Mouse (Mus musculus): ENCODE data around the gene Cacna1a. TPM values are rescaled to one million over a fixed set of nuclear protein-coding genes. Genes with fewer than 3 reads are reported as not detected.

The Cacna1a gene
- total RNA-seq, 2 experiments from 2014 or later = not detected

DNA sequence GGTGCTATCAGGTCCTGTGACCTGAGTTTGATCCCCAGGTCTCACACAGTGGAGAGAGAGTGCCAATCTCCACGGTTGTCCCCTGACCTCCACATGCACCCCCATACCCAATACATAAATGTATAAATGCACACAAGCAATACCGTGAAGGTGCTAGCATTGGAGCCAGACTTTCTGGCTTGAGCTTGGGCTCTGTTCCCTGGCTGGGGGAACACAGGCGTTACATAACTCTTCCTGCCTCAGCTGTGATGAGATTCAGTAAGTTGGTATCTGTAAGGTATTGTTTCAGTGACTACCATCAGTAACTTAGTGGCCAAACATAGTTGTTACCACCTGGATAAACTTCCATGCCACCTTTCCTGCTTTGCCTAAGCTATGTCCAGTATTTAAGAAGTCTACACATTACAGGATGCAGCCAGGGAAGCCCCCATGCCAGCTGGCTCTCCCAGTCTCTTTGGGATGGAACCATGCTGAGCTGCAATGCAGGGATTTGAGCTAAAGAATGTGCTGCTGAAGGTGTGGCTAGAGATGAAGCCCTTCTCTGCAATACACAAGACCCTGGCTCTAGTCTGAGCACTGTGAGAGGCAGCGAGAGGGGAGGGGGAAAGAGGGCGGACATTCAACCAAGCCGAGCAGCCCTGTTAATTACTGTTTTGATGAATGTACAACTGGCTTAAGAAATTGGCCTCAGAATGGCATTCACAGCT is 7.7 kb downstream of the Cacna1a start:
- ATAC-seq (replicated peaks; ENCODE audit: low FRiP score, poor library complexity, severe bottlenecking) = no peak

DNA sequence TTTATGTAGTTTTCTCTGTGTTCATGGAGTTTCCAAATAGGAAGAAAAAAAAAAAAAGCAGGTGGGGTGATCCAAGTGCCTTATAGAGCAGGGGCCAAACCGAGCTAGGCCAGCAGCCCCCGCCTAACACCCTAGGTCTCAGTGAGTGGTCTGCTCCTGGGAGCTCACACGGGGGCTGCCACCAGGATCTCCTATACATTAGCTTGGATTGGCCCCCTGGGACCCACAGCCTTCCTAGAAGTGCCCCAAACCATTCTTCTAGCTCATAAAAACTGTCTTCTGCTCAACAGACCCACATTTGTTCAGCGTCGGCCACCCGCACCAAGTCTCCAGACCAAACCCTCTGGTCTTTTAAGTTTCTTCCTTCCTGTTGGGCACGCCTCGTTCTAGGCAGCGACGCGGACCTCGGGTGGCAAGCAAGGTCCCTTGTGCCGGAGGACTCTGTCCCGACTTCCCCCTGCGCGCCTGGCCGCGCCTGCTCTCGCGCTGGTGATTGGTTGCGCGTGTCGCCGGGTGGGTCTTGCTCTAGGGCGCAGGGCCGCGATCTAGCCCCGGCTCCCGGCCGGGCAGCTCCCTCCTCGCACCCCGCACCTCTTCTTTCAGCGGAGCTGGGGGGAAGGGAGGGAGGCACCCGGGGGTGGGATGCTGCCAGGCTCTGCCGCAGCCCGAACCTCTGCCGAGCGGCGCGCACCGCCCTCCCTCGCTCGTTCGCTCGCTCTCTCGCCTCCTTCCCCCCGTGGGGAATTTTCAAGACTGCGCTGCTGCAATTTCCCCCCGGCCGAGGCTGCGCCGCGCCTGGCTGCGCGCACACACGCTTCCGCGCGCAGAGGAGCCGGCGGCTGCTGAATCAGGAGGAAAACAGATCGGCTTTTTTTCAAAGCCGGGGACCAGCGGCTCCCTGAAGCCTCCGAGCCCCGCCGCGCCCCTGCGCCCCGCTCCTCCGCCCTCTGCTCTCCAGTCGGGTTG is 25.9 kb downstream of the Cacna1a start:
- ATAC-seq (replicated peaks; ENCODE audit: low FRiP score, poor library complexity, severe bottlenecking) = no peak

DNA sequence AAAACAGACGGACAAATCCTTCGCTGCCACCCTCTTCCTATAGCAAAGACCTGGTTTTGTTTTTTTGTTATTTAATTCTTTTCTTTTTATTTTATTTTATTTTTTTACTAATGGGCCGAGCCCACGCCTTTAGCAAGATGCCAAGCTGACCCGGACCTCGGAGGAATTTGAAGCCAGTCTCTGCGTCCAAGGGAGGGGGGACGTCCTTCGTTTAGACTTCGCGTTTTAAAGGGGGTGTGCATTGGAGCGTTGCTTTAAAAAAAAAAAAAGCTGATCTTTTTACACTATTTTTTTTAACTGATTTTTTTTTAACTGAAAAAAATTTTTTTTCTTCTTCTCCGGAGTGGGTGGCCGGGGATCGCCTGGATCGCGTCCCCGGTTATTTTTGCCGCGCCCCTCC is 26.7 kb downstream of the Cacna1a start:
- no peak for ATAC-seq (replicated peaks; ENCODE audit: low FRiP score, poor library complexity, severe bottlenecking)

DNA sequence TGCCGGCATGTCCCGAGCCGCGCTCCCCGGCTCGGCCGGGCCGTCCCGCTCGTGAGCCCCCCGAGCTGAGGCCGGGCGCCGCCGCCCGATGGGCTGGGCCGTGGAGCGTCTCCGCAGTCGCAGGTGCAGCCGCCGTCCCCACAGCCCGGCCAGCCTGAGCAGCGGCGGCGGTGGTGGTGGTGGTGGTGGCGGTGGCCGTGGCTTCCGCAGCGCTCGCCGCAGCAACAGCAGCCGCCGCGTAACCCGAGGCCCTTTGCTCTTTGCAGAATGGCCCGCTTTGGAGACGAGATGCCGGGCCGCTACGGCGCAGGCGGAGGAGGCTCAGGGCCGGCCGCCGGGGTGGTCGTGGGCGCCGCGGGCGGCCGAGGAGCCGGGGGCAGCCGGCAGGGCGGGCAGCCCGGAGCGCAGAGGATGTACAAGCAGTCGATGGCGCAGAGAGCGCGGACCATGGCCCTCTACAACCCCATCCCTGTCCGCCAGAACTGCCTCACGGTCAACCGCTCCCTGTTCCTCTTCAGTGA is 27.2 kb downstream of the Cacna1a start:
- ATAC-seq (replicated peaks; ENCODE audit: low FRiP score, poor library complexity, severe bottlenecking) = no peak

DNA sequence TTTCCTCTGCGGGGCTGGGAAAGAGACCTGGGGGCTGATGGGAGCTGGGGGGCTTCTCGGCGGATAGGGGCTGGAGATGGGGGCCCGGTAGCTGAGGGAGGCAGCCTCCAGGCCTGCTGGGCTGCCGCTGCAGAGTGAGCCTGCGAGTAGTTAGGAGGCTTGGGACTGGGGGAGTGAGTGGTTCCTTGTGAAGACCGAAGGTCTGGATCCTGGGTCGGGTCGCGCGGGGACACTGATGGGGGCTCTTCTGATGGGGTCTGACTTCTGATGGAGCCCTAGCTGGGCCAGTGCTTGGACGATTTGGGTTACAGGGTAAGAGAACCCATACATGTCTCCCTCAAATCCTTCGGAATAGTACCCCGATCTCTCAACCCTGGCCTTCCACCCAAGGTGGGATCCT is 27.8 kb downstream of the Cacna1a start:
- ATAC-seq (replicated peaks; ENCODE audit: low FRiP score, poor library complexity, severe bottlenecking) = no peak

DNA sequence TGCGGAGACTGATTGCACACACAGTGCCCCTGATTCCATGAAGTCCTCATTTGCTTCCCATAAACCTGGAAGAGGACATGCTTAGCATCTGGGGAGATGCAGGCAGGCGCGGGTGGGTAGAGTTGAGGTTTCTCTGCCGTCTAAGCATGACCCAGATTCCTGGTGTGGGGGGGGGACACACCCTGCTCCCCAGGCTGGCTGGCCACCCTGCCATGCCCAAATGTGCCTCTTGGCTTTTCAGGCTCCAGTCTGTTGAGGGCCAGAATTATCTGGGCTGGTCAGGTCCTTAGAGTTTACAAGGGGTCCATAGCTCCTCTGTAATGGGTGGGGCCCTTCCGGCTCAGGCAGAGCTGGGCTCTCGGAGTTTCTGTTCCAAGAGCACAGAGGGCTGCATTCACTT is 28.7 kb downstream of the Cacna1a start:
- ATAC-seq (replicated peaks; ENCODE audit: low FRiP score, poor library complexity, severe bottlenecking) = no peak

DNA sequence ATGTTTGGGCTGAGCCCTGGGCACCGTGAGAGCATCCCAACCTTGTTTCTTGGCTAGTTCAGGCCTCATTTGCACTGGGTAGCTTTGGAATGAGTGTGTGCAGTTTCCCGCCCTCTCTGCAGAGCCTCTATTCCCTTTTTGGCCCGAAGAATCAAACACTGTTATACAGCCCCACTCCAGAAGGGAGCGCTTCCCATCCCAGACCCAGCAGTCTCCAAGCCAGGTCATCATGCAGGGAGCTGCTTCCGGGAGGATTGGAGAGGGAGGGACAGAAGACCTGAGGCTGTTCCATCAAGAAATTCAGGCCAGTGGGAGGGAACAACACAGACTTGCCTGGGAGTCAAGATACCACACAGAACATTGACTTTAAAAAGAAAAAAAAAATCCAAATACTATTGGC is 29.6 kb downstream of the Cacna1a start:
- ATAC-seq (replicated peaks; ENCODE audit: low FRiP score, poor library complexity, severe bottlenecking) = no peak

DNA sequence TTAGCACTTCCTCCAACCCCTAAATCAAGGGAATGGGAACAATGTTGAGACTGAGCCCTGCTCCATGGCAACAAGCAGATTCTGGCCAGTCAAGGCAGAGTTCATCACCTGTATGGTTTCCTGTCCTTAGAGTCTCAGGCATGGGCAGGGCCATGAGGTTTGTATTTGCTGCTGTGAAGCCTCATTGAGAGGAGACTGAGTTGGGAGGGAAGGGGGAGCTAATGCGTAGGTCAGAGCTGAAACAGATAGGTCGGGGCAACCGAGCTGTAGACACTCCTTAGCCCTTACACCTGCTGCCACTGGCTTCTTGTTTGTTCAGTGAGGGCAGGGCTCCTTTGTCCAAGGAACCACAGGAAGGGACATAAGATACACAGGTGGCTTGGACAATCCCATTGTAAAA is 36.2 kb downstream of the Cacna1a start:
- no peak for ATAC-seq (replicated peaks; ENCODE audit: low FRiP score, poor library complexity, severe bottlenecking)

DNA sequence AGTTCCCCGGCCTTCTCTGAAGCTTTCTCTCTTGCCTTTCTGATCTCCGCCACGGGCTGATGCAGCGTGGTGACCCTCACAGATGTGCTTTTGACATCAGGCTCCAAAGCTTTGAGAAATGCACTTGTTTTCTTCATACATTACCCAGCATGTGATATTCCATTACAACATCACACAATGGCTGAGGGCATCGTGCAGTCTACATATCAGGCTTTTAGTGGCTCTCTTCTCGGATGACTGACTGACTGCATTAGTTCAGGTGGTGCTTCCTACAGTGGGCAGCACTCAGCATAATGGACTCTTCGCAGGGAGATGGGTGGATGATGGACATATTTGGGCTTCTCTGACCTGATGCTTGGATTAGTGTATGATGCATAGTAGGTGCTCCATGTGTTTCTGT is 37.8 kb downstream of the Cacna1a start:
- ATAC-seq (replicated peaks; ENCODE audit: low FRiP score, poor library complexity, severe bottlenecking) = no peak

DNA sequence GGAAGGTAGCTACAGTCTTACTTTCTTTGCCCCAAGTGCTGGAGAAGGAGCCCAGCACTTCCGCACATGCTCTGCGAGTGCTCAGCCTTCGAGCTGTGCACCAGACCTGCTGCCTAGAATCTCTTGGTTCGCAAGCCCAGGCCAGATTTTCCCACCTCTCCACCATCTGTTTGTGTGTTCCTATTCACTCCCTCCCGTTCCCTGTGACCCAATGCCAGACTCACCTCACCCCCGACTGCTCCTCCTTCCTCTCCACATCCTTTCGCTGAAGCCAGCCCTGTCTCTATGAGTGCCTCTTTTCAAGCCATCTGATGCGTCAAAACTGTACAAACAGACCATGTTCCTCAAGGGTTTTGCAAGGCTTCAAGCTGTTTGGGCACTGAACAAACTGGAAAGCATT is 38.3 kb downstream of the Cacna1a start:
- ATAC-seq (replicated peaks; ENCODE audit: low FRiP score, poor library complexity, severe bottlenecking) = no peak

DNA sequence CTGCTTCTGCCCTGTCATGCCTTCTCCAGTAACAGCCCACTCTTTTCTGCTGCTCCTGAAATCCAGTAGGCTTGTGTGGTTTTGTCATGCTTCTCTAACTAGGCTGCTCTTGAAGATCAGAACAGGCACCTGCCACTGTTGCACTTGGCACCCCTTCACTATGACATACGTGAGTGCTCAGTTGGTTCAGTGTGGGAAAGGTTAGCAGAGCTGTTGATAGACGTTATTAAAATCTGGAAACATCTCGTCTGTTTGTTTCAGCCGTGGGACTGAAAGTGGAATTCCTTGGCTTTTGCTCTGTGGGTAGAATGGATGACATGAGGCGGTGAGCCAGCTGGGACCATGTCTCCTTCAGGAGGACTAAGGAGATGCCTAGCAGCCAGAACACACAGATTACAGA is 39.8 kb downstream of the Cacna1a start:
- ATAC-seq (replicated peaks; ENCODE audit: low FRiP score, poor library complexity, severe bottlenecking) = no peak

DNA sequence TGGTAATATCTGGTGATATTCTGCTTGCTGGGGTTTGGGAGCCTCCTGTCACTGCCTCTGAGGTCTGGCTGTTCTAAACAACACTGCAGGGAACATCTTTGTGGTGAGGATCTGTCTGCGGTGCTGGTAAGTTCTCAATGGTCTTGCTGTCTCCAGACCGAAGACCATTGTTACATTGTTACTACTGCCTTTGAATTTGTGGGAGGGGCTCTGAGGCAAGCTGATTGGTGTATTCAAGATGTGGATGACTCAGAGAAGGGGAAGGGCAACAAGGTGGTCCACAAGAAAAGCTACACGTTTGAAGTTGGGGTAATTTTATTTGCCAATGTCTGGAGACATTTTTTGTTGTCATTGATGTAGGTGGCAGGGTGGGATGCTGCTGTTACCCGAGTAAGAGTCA is 40.8 kb downstream of the Cacna1a start:
- no peak for ATAC-seq (replicated peaks; ENCODE audit: low FRiP score, poor library complexity, severe bottlenecking)

DNA sequence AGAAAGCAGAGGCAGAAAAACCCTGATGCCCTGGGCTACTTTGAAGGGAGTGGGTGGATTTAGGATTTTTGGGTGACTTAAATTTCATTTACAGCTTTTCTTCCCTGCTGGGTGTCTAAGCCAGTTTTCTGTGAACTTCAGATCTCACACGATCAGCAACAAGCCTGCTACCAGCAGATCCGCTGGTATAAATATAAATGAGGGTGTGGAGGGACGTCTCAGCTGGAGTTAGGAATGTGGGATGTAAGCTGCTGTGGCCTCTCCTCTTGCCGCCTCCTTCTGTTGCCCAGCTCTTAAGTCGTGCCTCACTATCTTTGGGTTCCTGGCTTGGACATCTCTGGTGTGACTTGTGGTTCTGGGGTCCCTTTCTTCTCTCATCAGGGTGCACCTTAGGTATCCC is 41.3 kb downstream of the Cacna1a start:
- no peak for ATAC-seq (replicated peaks; ENCODE audit: low FRiP score, poor library complexity, severe bottlenecking)

DNA sequence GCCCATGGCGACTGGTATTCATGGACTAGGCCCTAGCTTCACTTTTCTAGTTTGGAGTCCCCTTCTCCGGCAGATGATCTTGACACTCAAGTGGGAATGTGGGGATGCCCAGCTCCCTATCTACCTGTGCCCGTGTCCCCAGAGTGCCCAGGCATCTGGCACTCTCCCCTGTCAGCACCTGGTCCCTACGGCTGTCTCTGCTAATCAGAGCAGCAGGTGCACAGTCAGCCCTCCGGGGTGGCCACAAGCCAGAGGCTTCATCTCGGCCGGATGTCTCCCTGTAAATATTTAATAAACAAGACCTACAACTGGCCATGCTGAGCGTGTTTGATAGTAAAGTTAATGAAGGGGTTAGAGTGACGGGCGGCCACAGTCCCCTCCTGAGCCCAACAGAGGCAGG is 47.1 kb downstream of the Cacna1a start:
- ATAC-seq (replicated peaks; ENCODE audit: low FRiP score, poor library complexity, severe bottlenecking) = no peak

DNA sequence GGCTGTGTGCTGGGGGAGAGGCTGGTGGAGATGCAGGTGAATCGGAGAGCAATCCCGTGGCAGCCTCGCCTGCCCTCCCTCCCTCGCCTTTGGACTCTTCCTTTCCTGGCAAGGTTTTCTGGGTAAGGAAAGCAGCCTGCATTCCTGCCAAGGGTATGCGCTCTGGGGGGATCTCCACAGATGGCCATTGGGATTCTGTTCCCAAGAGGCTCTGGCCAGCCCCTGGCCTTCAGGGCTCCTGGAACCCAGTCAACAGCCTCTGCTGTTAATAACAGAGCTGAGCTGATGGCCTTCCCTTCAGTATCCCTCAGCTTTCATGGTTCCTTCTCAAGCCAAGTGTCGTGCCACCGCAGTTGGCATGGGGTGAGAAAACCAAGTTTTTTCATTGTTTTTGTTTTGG is 51.6 kb downstream of the Cacna1a start:
- ATAC-seq (replicated peaks; ENCODE audit: low FRiP score, poor library complexity, severe bottlenecking) = no peak

DNA sequence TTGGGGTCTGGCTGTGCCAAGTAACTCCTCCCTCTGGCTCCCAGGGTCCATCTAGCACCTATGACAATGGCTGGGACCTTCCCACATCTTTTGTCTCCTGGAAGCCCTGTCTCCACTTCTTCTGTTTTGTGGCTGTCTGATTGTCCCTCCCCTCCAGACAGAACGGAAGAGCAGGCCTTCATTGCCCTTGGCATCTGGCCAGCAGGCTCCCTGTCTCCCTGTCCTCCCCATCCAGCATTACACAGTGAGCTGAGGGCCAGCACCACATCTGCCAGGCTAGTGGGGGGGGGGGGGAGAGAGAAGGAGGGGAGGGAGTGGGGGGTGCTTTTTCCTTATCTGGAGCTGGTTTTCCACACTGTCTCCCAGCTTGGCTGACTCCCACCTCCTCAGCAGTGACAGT is 53.8 kb downstream of the Cacna1a start:
- no peak for ATAC-seq (replicated peaks; ENCODE audit: low FRiP score, poor library complexity, severe bottlenecking)

DNA sequence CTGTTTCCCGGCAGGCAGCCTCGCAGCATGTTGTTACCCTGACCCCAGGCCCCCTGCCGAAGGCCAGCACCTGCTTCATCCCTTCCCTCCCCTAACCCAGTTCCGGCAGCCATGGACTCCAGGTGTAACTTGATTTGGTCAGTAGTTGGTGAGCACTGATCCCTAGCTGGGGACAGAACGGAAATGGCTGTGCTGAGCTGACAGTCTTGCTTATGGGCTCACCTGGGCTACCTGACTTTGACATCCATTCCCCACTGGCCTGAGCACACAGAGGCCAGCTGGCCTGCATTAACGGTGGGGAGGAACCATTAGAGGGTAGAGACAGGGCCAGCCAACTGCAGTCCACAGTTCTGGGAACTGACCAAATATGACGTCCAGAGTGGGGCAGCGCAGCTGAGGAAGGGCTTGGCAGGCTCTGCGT is 58.3 kb downstream of the Cacna1a start:
- ATAC-seq (replicated peaks; ENCODE audit: low FRiP score, poor library complexity, severe bottlenecking) = no peak

DNA sequence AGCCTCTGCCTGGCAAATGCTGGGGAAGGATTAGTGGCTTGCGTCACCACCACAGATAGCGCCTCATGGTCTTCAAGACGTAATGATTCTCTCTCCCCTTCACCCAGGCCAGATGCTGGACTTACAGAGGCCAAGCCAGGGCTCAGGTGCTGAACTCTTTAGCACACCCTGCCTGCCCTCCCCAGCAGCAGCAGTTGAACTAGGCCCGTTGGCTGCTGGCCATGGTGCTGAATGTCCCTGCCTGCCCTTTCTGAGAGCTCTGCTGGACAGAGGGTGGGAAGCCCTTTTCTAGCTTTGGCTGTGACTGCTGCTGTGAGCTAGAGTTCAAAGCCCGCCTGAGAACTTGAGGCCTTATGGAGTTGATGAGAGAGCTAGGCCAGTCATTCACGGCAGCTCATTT is 66.3 kb downstream of the Cacna1a start:
- ATAC-seq (replicated peaks; ENCODE audit: low FRiP score, poor library complexity, severe bottlenecking) = no peak

DNA sequence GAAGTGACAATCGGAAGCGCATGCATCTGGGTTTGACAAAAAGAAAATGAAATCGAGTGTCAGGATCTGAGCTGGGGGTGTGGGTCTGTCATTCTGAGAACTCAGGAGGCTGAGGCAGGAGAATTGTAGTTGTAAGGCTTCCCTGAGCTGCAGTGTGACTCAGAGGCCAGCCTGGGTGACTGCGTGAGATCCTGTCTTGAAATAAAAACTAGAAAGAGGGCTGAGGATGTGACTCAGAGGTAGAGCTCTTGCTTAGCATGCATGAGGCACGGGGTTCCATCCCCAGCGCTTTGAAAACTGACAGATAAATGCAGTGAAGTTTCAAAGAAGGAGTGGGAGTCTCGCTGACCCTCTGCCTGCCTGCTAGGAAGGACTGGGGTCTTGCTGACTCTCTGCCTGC is 70.6 kb downstream of the Cacna1a start:
- ATAC-seq (replicated peaks; ENCODE audit: low FRiP score, poor library complexity, severe bottlenecking) = no peak

DNA sequence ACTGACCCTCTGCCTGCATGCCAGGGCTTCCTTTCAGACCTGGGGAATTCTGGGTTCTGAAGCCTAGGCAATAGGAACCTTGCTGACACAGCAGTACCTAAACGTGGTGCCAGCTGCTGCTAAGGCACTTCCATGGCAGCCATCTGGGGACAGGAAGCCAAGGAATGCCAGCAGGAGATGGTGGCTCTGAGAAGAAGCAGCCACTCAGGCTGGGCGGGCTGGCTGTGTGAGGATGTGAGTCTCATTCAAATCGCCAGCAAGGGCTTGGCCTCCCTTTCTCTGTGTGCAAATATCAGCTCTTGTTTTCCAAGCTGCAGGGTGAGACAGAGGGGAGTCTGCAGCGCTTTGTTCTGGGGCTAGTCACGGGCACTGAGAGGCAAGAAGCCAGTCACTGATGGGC is 71.0 kb downstream of the Cacna1a start:
- ATAC-seq (replicated peaks; ENCODE audit: low FRiP score, poor library complexity, severe bottlenecking) = no peak

DNA sequence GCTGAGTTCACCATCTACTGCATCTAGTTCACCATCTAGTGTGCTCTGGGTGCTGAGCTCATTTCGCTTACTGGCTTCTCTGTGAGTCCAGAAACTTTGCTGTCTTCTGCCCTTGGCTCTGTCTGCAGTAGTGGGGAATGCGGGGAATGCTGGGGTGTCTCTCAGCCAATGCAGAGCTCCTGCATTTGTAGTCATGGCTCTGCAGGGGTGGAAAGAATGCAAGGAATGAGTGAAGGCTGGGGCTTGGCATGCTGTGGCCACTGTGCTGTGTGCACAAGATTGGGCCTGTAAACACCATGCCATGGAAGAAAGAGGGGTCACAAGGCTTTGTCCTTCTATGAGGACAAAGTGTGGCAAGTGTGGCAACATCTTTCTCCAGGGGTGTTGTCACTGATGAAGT is 72.5 kb downstream of the Cacna1a start:
- ATAC-seq (replicated peaks; ENCODE audit: low FRiP score, poor library complexity, severe bottlenecking) = no peak
